Mouse (Mus musculus): ENCODE results near the gene Nbl1.

- no peak for TF ChIP-seq GATA1 (IDR thresholded peaks at IDR 0.05; ENCODE audit: borderline replicate concordance, low read length)
- no peak for TF ChIP-seq FLI1 (IDR thresholded peaks at IDR 0.05; ENCODE audit: low read length)
Measured at GRCm38 (mm10) chr4:139116356-139117063, 23.7 kb upstream of the Nbl1 start.

Data from megakaryocyte, embryonic 14.5 days (primary cell).